Mouse (Mus musculus): ENCODE results near the gene Mef2b. TPM values are rescaled to one million over a fixed set of nuclear protein-coding genes. Genes with fewer than 3 reads are reported as not detected.

Gene Mef2b
- polyA plus RNA-seq, 1 experiment from 2014 or later = not detected

GRCm38 (mm10) chr8:70166504-70167110, 27.1 kb downstream of the Mef2b start:
- Histone ChIP-seq H3K4me2 (ENCODE audit: low read depth, low read length) (peak overlapping the region; percentile 44), H3K9ac (ENCODE audit: low read depth, low read length) (no peak overlapping the region), H3K27me3 (ENCODE audit: control insufficient read depth, insufficient read depth, low read depth, low read length) (peaks cover 12% of the 10 kb centered on the region; the same call in 1 of the 2 replicates), H3K27ac (ENCODE audit: low read length) (no peak overlapping the region), H3K4me1 (ENCODE audit: control insufficient read depth, low read depth, low read length) (peaks cover 20% of the 10 kb centered on the region), H3K36me3 (ENCODE audit: control insufficient read depth, insufficient read depth) (no peaks in the 10 kb centered on the region), H3K4me3 (ENCODE audit: low read depth, low read length) (no peak overlapping the region; the same call in 1 of the 2 replicates), H3K9me3 (replicated peaks; ENCODE audit: control insufficient read depth, low read length) (no peaks in the 10 kb centered on the region)
- peak; percentile 53 for ATAC-seq (ENCODE audit: low read depth)
- WGBS (ENCODE audit: insufficient replicate concordance) = 2% methylated on average over 21 of the region's 21 CpGs

DNA sequence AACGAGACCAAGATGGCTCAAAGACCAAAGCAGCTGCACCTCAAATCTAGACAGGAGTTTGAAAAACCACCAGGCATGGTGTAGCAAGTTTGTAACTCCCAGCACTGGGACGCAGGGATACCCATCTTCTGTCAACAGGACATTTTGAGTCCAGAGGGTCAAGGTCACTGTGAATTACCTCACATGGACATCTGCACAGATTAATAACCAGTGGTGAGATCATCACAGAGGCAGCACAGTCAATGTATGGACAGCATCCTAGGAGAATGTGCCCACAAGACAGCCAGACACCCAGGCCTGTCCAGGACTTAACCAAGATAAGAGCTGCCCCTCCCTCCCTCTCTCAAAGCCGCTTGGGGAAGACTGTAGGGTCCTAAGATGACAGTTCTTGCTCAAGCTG, 30.6 kb downstream of the Mef2b start:
- WGBS (ENCODE audit: insufficient replicate concordance) = 51% methylated on average over 3 of the region's 3 CpGs
- Histone ChIP-seq H3K4me2 (ENCODE audit: low read depth, low read length) (no peak overlapping the region), H3K4me3 (ENCODE audit: low read depth, low read length) (no peak overlapping the region), H3K27ac (ENCODE audit: low read length) (0 out of 2 replicates have a peak overlapping the region, but pooled peaks have one; percentile 12), H3K27me3 (ENCODE audit: control insufficient read depth, insufficient read depth, low read depth, low read length) (peaks cover 9% of the 10 kb centered on the region; the same call in 1 of the 2 replicates), H3K9ac (ENCODE audit: low read depth, low read length) (no peak overlapping the region), H3K4me1 (ENCODE audit: control insufficient read depth, low read depth, low read length) (peaks cover 40% of the 10 kb centered on the region), H3K36me3 (ENCODE audit: control insufficient read depth, insufficient read depth) (no peaks in the 10 kb centered on the region), H3K9me3 (replicated peaks; ENCODE audit: control insufficient read depth, low read length) (no peaks in the 10 kb centered on the region)
- ATAC-seq (ENCODE audit: low read depth) = no peak

DNA sequence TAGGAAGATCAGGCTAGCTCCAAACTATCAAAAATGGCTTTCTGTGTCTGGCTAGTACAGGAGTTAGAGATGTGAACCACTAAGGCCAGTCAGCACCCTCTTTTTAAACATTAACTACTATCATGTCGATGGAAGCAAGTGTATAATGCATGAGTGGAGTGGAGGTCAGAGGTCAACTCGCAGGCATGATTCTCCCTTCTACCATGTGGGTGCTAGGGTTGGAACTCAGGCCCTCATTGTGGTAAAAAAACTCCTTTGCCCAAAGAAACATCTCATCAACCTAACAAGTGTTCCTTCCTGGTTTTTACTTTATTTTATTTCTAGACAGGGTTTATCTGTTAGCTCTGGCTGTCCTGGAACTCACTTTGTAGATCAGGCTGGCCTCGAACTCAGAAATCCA, 31.2 kb downstream of the Mef2b start:
- WGBS (ENCODE audit: insufficient replicate concordance) = 49% methylated on average over 3 of the region's 3 CpGs
- Histone ChIP-seq H3K4me3 (ENCODE audit: low read depth, low read length) (no peak overlapping the region), H3K4me1 (ENCODE audit: control insufficient read depth, low read depth, low read length) (peaks cover 40% of the 10 kb centered on the region), H3K9ac (ENCODE audit: low read depth, low read length) (no peak overlapping the region), H3K9me3 (replicated peaks; ENCODE audit: control insufficient read depth, low read length) (no peaks in the 10 kb centered on the region), H3K27ac (ENCODE audit: low read length) (no peak overlapping the region), H3K36me3 (ENCODE audit: control insufficient read depth, insufficient read depth) (no peaks in the 10 kb centered on the region), H3K27me3 (ENCODE audit: control insufficient read depth, insufficient read depth, low read depth, low read length) (0 out of 2 replicates have a peak, but pooled peaks cover 4% of the 10 kb centered on the region), H3K4me2 (ENCODE audit: low read depth, low read length) (no peak overlapping the region)
- no peak for ATAC-seq (ENCODE audit: low read depth)

DNA sequence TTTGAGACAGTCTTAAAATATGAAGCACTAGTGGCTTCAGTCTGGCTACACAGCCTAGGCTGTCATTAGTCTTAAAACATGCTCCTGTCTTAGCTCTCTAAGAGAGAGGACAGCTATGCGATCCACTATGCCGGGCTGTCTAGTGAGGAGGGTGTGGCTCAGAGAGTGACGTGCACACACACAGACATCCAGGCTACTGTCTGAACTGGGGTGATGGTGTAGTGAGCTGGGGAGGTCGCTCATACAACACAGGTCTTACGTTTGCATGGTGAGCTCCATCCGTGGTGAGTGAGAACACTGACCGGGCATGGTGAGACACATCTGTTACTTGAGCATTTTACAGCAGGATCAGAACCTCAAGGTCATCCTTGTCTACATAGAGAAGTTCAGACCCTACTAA, 31.7 kb downstream of the Mef2b start:
- Histone ChIP-seq H3K27ac (ENCODE audit: low read length) (peak overlapping the region; percentile 55; the same call in 1 of the 2 replicates), H3K4me1 (ENCODE audit: control insufficient read depth, low read depth, low read length) (peaks cover 40% of the 10 kb centered on the region), H3K27me3 (ENCODE audit: control insufficient read depth, insufficient read depth, low read depth, low read length) (no peaks in the 10 kb centered on the region), H3K9me3 (replicated peaks; ENCODE audit: control insufficient read depth, low read length) (no peaks in the 10 kb centered on the region), H3K4me3 (ENCODE audit: low read depth, low read length) (no peak overlapping the region), H3K4me2 (ENCODE audit: low read depth, low read length) (no peak overlapping the region), H3K36me3 (ENCODE audit: control insufficient read depth, insufficient read depth) (no peaks in the 10 kb centered on the region), H3K9ac (ENCODE audit: low read depth, low read length) (no peak overlapping the region)
- no peak for ATAC-seq (ENCODE audit: low read depth)
- 61% methylated on average over 7 of the region's 7 CpGs for WGBS (ENCODE audit: insufficient replicate concordance)

DNA sequence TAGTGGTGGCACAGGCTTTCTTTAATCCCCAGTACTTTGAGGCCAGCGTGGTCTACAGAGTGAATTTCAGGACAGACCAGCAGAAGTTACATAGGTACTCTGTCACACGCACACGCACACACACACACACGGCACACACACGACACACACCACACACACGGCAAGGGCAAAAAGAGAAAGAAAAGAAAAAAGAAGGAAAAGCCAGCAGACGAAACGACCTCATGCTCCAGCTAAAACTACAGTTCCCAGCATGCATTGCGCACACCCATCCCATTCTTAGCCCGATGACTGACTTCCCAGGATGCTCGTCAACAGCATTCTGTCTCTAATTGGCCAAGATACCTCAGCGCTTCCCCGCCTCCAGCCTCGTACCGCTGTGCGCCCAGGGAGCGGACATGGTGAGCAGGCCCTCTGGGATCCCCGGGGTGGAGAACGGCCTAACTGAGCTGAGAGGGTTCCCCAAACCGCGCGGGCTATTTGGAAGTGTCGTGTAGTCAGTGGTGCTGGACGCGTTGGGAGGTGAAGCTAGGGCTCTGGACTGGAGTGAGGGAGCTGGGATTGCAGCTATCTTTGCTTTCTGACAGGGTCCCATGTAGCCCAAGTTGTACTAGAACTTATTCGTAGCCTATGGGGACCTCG, 32.7 kb downstream of the Mef2b start, which contains the start of gene Tmem161a:
TSS of gene Tmem161a (plus strand) at position 314 of the 639 bp plus-strand sequence.
- peak within 1 kb of the TSS; percentile 59 for H3K4me2 ChIP-seq (ENCODE audit: low read depth, low read length)
- H3K27me3 ChIP-seq (ENCODE audit: control insufficient read depth, insufficient read depth, low read depth, low read length) = no peaks in the 10 kb centered on the region
- H3K36me3 ChIP-seq (ENCODE audit: control insufficient read depth, insufficient read depth) = no peaks in the 10 kb centered on the region
- peak within 1 kb of the TSS; percentile 67 for H3K9ac ChIP-seq (ENCODE audit: low read depth, low read length)
- H3K9me3 ChIP-seq (replicated peaks; ENCODE audit: control insufficient read depth, low read length) = no peaks in the 10 kb centered on the region
- H3K4me3 ChIP-seq (ENCODE audit: low read depth, low read length) = peak within 1 kb of the TSS; percentile 63
- peak within 1 kb of the TSS; percentile 55 for H3K27ac ChIP-seq (ENCODE audit: low read length)
- peaks cover 38% of the 10 kb centered on the region for H3K4me1 ChIP-seq (ENCODE audit: control insufficient read depth, low read depth, low read length)
- WGBS (ENCODE audit: insufficient replicate concordance) = 2% methylated on average over 27 of the region's 27 CpGs
- ATAC-seq (ENCODE audit: low read depth) = peak; percentile 97

- peak overlapping the region; percentile 59; the same call in 1 of the 2 replicates for H3K4me2 ChIP-seq (ENCODE audit: low read depth, low read length)
- no peaks in the 10 kb centered on the region for H3K9me3 ChIP-seq (replicated peaks; ENCODE audit: control insufficient read depth, low read length)
- WGBS (ENCODE audit: insufficient replicate concordance) = 28% methylated on average over 5 of the region's 5 CpGs
- peak; percentile 39; the same call in 1 of the 2 replicates for ATAC-seq (ENCODE audit: low read depth)
- no peak overlapping the region for H3K9ac ChIP-seq (ENCODE audit: low read depth, low read length)
- H3K36me3 ChIP-seq (ENCODE audit: control insufficient read depth, insufficient read depth) = peaks cover 2% of the 10 kb centered on the region; the same call in 1 of the 2 replicates
- H3K27me3 ChIP-seq (ENCODE audit: control insufficient read depth, insufficient read depth, low read depth, low read length) = no peaks in the 10 kb centered on the region
- H3K27ac ChIP-seq (ENCODE audit: low read length) = no peak overlapping the region
- peaks cover 38% of the 10 kb centered on the region for H3K4me1 ChIP-seq (ENCODE audit: control insufficient read depth, low read depth, low read length)
- H3K4me3 ChIP-seq (ENCODE audit: low read depth, low read length) = peak overlapping the region; percentile 63; the same call in 1 of the 2 replicates
Measured at GRCm38 (mm10) chr8:70173320-70173719, 33.8 kb downstream of the Mef2b start.

DNA sequence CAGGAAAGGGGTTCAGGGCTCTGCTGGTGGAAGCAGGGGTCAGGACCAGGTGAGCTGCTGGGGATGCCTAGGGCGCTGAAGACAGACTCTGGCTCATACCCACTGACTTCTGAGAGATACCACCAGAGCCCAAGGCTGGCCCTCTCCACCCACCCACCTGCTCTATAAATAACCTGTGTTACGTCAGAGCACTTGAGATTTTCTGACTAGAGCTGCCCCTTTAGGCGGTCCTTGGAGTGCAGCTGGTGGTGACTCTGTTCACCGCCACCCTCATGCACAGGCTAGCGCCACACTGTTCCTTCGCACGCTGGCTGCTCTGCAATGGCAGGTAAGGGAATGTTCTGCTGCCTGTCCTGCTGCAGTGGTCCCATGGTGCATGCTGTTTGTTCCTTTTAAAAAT, 34.6 kb downstream of the Mef2b start:
- H3K4me1 ChIP-seq (ENCODE audit: control insufficient read depth, low read depth, low read length) = peaks cover 38% of the 10 kb centered on the region
- no peaks in the 10 kb centered on the region for H3K27me3 ChIP-seq (ENCODE audit: control insufficient read depth, insufficient read depth, low read depth, low read length)
- WGBS (ENCODE audit: insufficient replicate concordance) = 68% methylated on average over 7 of the region's 7 CpGs
- no peak for ATAC-seq (ENCODE audit: low read depth)
- no peak overlapping the region for H3K4me3 ChIP-seq (ENCODE audit: low read depth, low read length)
- no peak overlapping the region; the same call in 1 of the 2 replicates for H3K27ac ChIP-seq (ENCODE audit: low read length)
- no peak overlapping the region for H3K9ac ChIP-seq (ENCODE audit: low read depth, low read length)
- peaks cover 2% of the 10 kb centered on the region; the same call in 1 of the 2 replicates for H3K36me3 ChIP-seq (ENCODE audit: control insufficient read depth, insufficient read depth)
- H3K9me3 ChIP-seq (replicated peaks; ENCODE audit: control insufficient read depth, low read length) = no peaks in the 10 kb centered on the region
- H3K4me2 ChIP-seq (ENCODE audit: low read depth, low read length) = no peak overlapping the region; the same call in 1 of the 2 replicates

DNA sequence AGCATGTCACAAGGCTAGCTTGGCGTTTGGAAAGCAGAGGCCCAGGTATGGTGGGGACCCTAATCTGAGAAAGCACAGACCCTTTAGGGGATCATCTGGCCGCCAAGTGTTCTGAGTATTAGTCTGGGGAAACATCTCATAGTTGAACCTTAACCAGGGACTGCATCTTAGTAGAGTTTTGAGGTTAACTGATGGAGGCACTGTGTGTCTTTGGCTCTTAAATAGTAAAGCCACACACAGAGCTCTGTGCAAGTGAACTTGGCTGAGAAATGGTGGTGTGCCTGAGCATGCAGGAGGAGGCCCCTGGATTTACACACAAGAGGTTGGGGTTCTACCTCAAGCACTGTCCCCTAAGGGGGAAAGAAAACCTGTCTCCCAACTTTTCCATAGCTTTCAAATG, 38.7 kb downstream of the Mef2b start:
- no peak overlapping the region for H3K27ac ChIP-seq (ENCODE audit: low read length)
- no peak overlapping the region for H3K4me3 ChIP-seq (ENCODE audit: low read depth, low read length)
- no peaks in the 10 kb centered on the region for H3K27me3 ChIP-seq (ENCODE audit: control insufficient read depth, insufficient read depth, low read depth, low read length)
- no peaks in the 10 kb centered on the region for H3K9me3 ChIP-seq (replicated peaks; ENCODE audit: control insufficient read depth, low read length)
- peaks cover 31% of the 10 kb centered on the region for H3K4me1 ChIP-seq (ENCODE audit: control insufficient read depth, low read depth, low read length)
- no peak overlapping the region for H3K9ac ChIP-seq (ENCODE audit: low read depth, low read length)
- H3K4me2 ChIP-seq (ENCODE audit: low read depth, low read length) = no peak overlapping the region
- no peak for ATAC-seq (ENCODE audit: low read depth)
- H3K36me3 ChIP-seq (ENCODE audit: control insufficient read depth, insufficient read depth) = peaks cover 2% of the 10 kb centered on the region
- 75% methylated on average over 2 of the region's 2 CpGs for WGBS (ENCODE audit: insufficient replicate concordance)

GRCm38 (mm10) chr8:70179082-70179481, 39.6 kb downstream of the Mef2b start:
- H3K9ac ChIP-seq (ENCODE audit: low read depth, low read length) = no peak overlapping the region
- no peak for ATAC-seq (ENCODE audit: low read depth)
- H3K9me3 ChIP-seq (replicated peaks; ENCODE audit: control insufficient read depth, low read length) = no peaks in the 10 kb centered on the region
- peaks cover 2% of the 10 kb centered on the region for H3K36me3 ChIP-seq (ENCODE audit: control insufficient read depth, insufficient read depth)
- H3K4me3 ChIP-seq (ENCODE audit: low read depth, low read length) = no peak overlapping the region
- H3K4me2 ChIP-seq (ENCODE audit: low read depth, low read length) = no peak overlapping the region
- H3K27me3 ChIP-seq (ENCODE audit: control insufficient read depth, insufficient read depth, low read depth, low read length) = no peaks in the 10 kb centered on the region
- H3K27ac ChIP-seq (ENCODE audit: low read length) = no peak overlapping the region
- peaks cover 22% of the 10 kb centered on the region for H3K4me1 ChIP-seq (ENCODE audit: control insufficient read depth, low read depth, low read length)
- WGBS (ENCODE audit: insufficient replicate concordance) = 79% methylated on average over 4 of the region's 4 CpGs
